15 mouse cellular contexts compared by ENCODE assay signal in genomic region chr3:87785626-87786214, GRCm38 (mm10). TPM values are rescaled to one million over a fixed set of nuclear protein-coding genes. Genes with fewer than 3 reads are reported as not detected.
DNase-seq lines count a peak whose midpoint lies in the region; ATAC-seq lines count a peak whose summit lies in the region.
"Had no signal": no experiment of that assay in that cellular context is flagged by ENCODE, and none has a peak within 500 bp of the region (broad histone marks: within the 10 kb centered on the region; RNA-seq: fewer than 3 reads in every experiment).

No protein-coding gene starts in this region.

- H3K9me3 ChIP-seq in heart, embryonic 15.5 days (replicated peaks), result no peaks in the 10 kb centered on the region
- H3K9me3 ChIP-seq in lung, embryonic 15.5 days, result no peaks in the 10 kb centered on the region
- H3K9me3 ChIP-seq in intestine, embryonic 16.5 days (ENCODE audit: control insufficient read depth, low read length), result no peaks in the 10 kb centered on the region
- H3K9me3 ChIP-seq: forebrain, embryonic 13.5 days; liver, embryonic 12.5 days; midbrain, embryonic 15.5 days had no signal

- H3K4me2 ChIP-seq in heart, embryonic 15.5 days, result no peak overlapping the region
- no peak overlapping the region for H3K4me2 ChIP-seq in lung, embryonic 15.5 days
- no peak overlapping the region for H3K4me2 ChIP-seq in intestine, embryonic 16.5 days (ENCODE audit: low read depth, low read length)
- H3K4me2 ChIP-seq: forebrain, embryonic 13.5 days; liver, embryonic 12.5 days; midbrain, embryonic 15.5 days had no signal

- H3K27me3 ChIP-seq in heart, embryonic 15.5 days, result peaks cover 36% of the 10 kb centered on the region
- H3K27me3 ChIP-seq in lung, embryonic 15.5 days, result peaks cover 6% of the 10 kb centered on the region; the same call in 1 of the 2 replicates
- no peaks in the 10 kb centered on the region for H3K27me3 ChIP-seq in intestine, embryonic 16.5 days (replicated peaks; ENCODE audit: control insufficient read depth, insufficient read depth, low read length)
- H3K27me3 ChIP-seq: midbrain, embryonic 15.5 days had no signal

- H3K9ac ChIP-seq in heart, embryonic 15.5 days, result no peak overlapping the region
- no peak overlapping the region for H3K9ac ChIP-seq in lung, embryonic 15.5 days
- H3K9ac ChIP-seq in intestine, embryonic 16.5 days (ENCODE audit: low read depth, low read length), result no peak overlapping the region
- H3K9ac ChIP-seq: forebrain, embryonic 13.5 days; liver, embryonic 12.5 days; midbrain, embryonic 15.5 days had no signal

- WGBS in heart, embryonic 15.5 days, result 17% methylated on average over 6 of the region's 6 CpGs
- 34% methylated on average over 6 of the region's 6 CpGs for WGBS in lung, embryonic 15.5 days
- 38% methylated on average over 4 of the region's 6 CpGs for WGBS in intestine, embryonic 16.5 days

- DNase-seq in heart, adult 11 months, result no peak
- no peak for DNase-seq in lung, postnatal 36 days
- DNase-seq in adrenal gland, postnatal 14 days, result peak; percentile 60
- DNase-seq: cerebellum, adult 11 months; kidney, postnatal 10 days; right cerebral cortex, postnatal 14 days had no signal

- no peaks in the 10 kb centered on the region for H3K36me3 ChIP-seq in heart, embryonic 15.5 days
- no peaks in the 10 kb centered on the region for H3K36me3 ChIP-seq in lung, embryonic 15.5 days
- H3K36me3 ChIP-seq in intestine, embryonic 16.5 days (ENCODE audit: control insufficient read depth, insufficient read depth, low read length), result no peaks in the 10 kb centered on the region
- H3K36me3 ChIP-seq: liver, embryonic 12.5 days; midbrain, embryonic 15.5 days had no signal

- H3K4me3 ChIP-seq in heart, embryonic 15.5 days, result no peak overlapping the region
- no peak overlapping the region for H3K4me3 ChIP-seq in lung, embryonic 15.5 days
- no peak overlapping the region for H3K4me3 ChIP-seq in intestine, embryonic 16.5 days (ENCODE audit: low read length)
- H3K4me3 ChIP-seq: forebrain, embryonic 13.5 days; liver, embryonic 12.5 days; midbrain, embryonic 15.5 days had no signal

- ATAC-seq in heart, embryonic 15.5 days (replicated peaks; ENCODE audit: insufficient number of reproducible peaks, insufficient read depth, low FRiP score, low read depth), result peak; percentile 45; the same call in 1 of the 2 replicates
- peak; percentile 33; the same call in 1 of the 2 replicates for ATAC-seq in lung, embryonic 15.5 days (ENCODE audit: borderline replicate concordance, extremely low read depth, low FRiP score, low TSS enrichment)
- peak; percentile 31; the same call in 1 of the 2 replicates for ATAC-seq in intestine, embryonic 16.5 days
- ATAC-seq in monocyte, adult 5-6 weeks (replicated peaks; ENCODE audit: insufficient number of reproducible peaks, low FRiP score, low TSS enrichment, poor library complexity, severe bottlenecking), result no peak
- ATAC-seq: forebrain, embryonic 13.5 days; liver, embryonic 12.5 days; midbrain, embryonic 15.5 days had no signal

- H3K27ac ChIP-seq in heart, embryonic 15.5 days, result no peak overlapping the region
- peak overlapping the region; percentile 2; the same call in 1 of the 2 replicates for H3K27ac ChIP-seq in lung, embryonic 15.5 days
- H3K27ac ChIP-seq in intestine, embryonic 16.5 days (ENCODE audit: low read length), result no peak overlapping the region
- H3K27ac ChIP-seq: forebrain, embryonic 13.5 days; liver, embryonic 12.5 days; midbrain, embryonic 15.5 days had no signal

- peaks cover 19% of the 10 kb centered on the region for H3K4me1 ChIP-seq in heart, embryonic 15.5 days (replicated peaks)
- H3K4me1 ChIP-seq in lung, embryonic 15.5 days, result peaks cover 13% of the 10 kb centered on the region; the same call in 1 of the 2 replicates
- peaks cover 14% of the 10 kb centered on the region for H3K4me1 ChIP-seq in intestine, embryonic 16.5 days (ENCODE audit: control insufficient read depth, insufficient read depth, low read length)
- H3K4me1 ChIP-seq: midbrain, embryonic 15.5 days had no signal

RNA-seq across cellular contexts. Expression of gene Ntrk1, which starts 9.2 kb away (rescaled TPM):
- polyA plus RNA-seq in heart, embryonic 15.5 days (2015; fragmentation: Nextera tagmentation; extraction: Ambion mirVana), result 0.40 and 4.9 TPM in 2 replicates
- polyA plus RNA-seq in lung, embryonic 15.5 days (2015; fragmentation: Nextera tagmentation; extraction: Ambion mirVana), result 1.2 and 2.5 TPM in 2 replicates
- total RNA-seq in adrenal gland, postnatal 14 days (2021), result 4.3 and 14.4 TPM in 2 replicates
- 1.4 and 1.6 TPM in 2 replicates for polyA plus RNA-seq in intestine, embryonic 16.5 days (2015; fragmentation: Nextera tagmentation; extraction: Ambion mirVana)
- 0.32 TPM in 1 of 3 replicates, not detected in the others for total RNA-seq in monocyte, adult 5-6 weeks (2017)
- total RNA-seq: granulocyte monocyte progenitor cell, adult 5-6 weeks; megakaryocyte progenitor cell, adult 5-6 weeks had no signal

RNA-seq across cellular contexts. Expression of gene Insrr, which starts 11.0 kb away (rescaled TPM):
- 0.08 and 0.11 TPM in 2 replicates for polyA plus RNA-seq in heart, embryonic 15.5 days (2015; fragmentation: Nextera tagmentation; extraction: Ambion mirVana)
- polyA plus RNA-seq in lung, embryonic 15.5 days (2015; fragmentation: Nextera tagmentation; extraction: Ambion mirVana), result 0.09 and 0.16 TPM in 2 replicates
- 0.70 and 2.2 TPM in 2 replicates for total RNA-seq in adrenal gland, postnatal 14 days (2021)
- 0.27 and 0.39 TPM in 2 replicates for polyA plus RNA-seq in intestine, embryonic 16.5 days (2015; fragmentation: Nextera tagmentation; extraction: Ambion mirVana)
- 0.21 to 0.49 TPM in 2 of 3 replicates, not detected in the other for total RNA-seq in monocyte, adult 5-6 weeks (2017)
- total RNA-seq: granulocyte monocyte progenitor cell, adult 5-6 weeks had no signal

RNA-seq across cellular contexts. Expression of gene Lrrc71, which starts 37.3 kb away (rescaled TPM):
- polyA plus RNA-seq in heart, embryonic 15.5 days (2015; fragmentation: Nextera tagmentation; extraction: Ambion mirVana), result 0.29 and 0.70 TPM in 2 replicates
- 1.3 and 1.6 TPM in 2 replicates for polyA plus RNA-seq in lung, embryonic 15.5 days (2015; fragmentation: Nextera tagmentation; extraction: Ambion mirVana)
- total RNA-seq in adrenal gland, postnatal 14 days (2021), result 0.56 and 0.60 TPM in 2 replicates
- polyA plus RNA-seq in intestine, embryonic 16.5 days (2015; fragmentation: Nextera tagmentation; extraction: Ambion mirVana), result 0.39 and 0.58 TPM in 2 replicates
- total RNA-seq in monocyte, adult 5-6 weeks (2017), result 0.39 to 1.2 TPM (median 0.53 TPM) in 3 replicates
- total RNA-seq: granulocyte monocyte progenitor cell, adult 5-6 weeks; megakaryocyte progenitor cell, adult 5-6 weeks had no signal

RNA-seq across cellular contexts. Expression of gene Pear1, which starts 38.4 kb away (rescaled TPM):
- polyA plus RNA-seq in heart, embryonic 15.5 days (2015; fragmentation: Nextera tagmentation; extraction: Ambion mirVana), result 17.4 and 25.4 TPM in 2 replicates
- 29.4 and 32.4 TPM in 2 replicates for polyA plus RNA-seq in lung, embryonic 15.5 days (2015; fragmentation: Nextera tagmentation; extraction: Ambion mirVana)
- 29.1 and 36.7 TPM in 2 replicates for total RNA-seq in adrenal gland, postnatal 14 days (2021)
- polyA plus RNA-seq in intestine, embryonic 16.5 days (2015; fragmentation: Nextera tagmentation; extraction: Ambion mirVana), result 22.2 and 22.5 TPM in 2 replicates
- 6.5 to 33.3 TPM (median 10.7 TPM) in 3 replicates for total RNA-seq in monocyte, adult 5-6 weeks (2017)
